Mouse (Mus musculus) cerebellum, adult (tissue): ENCODE data around the gene Ahsa1.
"Not testable (repeated sequence)": the region's sequence is repeated elsewhere in the genome, so short reads cannot be mapped to it uniquely, and the experiment has no call there.

Experiments
- ATAC-seq: cut with Nextera tagmentation; 2 replicates; pipeline ENCODE4 v1.9.2; 2017; ENCODE audit warnings: mild to moderate bottlenecking, moderate library complexity, mixed read lengths; ENCODE audit not compliant: insufficient number of reproducible peaks, low FRiP score, low TSS enrichment

Gene Ahsa1

DNA sequence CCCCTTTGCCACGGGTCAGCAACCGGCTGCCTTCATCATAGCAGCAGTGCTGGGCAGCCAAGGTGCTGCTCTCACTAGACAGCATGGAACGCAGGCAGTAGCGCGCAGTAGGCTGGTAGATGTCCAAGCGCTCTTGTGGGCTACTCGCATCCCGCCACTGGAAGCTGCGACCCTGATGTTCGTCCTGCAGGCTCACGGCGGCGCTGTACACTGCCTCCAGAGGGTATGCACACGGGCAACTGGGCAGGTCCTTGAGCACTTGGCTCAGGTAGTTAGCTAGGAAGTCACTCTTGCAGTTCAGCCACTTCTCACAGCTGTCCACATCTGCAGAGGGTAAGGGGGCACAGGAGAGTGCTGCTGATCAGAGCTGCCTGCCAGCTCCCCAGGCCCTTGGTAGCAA lies 13.6 kb downstream of the Ahsa1 start:
- no peak for ATAC-seq

DNA sequence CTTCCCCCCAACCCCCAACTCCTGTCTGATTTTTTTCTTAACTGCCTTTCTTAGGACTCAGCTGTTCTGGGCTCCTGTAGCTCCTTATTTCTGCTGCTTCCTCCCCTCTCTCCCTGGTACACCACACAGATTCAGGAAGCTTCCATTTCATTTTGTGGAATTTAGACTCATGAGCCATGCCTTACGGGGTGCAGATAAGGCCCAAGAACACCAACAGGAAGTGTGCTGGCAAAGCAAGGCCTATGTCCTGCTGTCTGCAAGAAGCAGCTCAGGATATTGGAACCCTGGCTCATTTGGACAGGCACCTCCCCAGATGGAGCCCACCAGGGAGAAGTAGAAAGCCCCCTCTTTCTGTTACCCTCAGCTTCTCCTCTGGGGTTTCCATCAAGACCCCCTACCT lies 15.5 kb downstream of the Ahsa1 start:
- ATAC-seq = no peak

- no peak for ATAC-seq
Observed at GRCm38 (mm10) chr12:87282743-87283142, 16.5 kb downstream of the Ahsa1 start.

DNA sequence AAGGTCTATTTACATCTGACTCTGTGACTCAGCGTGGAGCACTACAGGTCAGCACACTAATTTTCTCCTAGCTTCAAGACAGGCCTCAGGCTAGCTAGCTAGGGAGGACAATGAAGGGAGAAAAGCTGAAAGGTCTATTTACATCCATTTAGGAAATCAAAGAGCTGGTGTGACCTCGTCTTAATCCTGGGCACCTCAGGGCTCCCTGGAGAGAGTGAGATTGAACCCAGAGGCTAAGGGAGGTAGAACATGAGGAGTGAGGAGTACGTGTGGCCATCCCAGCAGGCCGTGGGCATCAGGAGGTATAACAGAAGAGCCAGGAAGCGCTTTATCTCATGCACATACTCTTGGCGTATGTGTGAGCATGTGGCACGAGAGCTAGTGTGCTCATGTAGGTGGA lies 17.4 kb downstream of the Ahsa1 start:
- ATAC-seq = no peak

DNA sequence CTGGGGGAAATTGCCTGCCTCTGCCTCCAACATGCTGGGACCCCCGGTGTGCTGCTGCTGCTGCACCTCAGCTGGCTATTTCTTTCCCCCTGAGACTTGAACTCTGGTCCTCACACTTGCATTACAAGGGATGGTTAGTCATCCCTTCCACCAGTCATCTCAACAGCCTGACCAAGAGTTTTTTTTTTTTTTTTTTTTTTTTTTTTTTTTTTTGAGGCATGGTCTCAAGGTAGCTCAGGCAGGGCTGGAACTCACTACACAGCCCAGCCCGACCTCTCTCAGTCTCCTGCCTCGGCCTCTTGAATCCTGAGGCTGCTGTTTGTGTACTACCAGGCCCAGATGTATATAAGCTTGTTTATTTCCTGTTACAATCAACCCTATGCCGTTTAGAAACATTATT lies 18.0 kb downstream of the Ahsa1 start:
- ATAC-seq = no peak

DNA sequence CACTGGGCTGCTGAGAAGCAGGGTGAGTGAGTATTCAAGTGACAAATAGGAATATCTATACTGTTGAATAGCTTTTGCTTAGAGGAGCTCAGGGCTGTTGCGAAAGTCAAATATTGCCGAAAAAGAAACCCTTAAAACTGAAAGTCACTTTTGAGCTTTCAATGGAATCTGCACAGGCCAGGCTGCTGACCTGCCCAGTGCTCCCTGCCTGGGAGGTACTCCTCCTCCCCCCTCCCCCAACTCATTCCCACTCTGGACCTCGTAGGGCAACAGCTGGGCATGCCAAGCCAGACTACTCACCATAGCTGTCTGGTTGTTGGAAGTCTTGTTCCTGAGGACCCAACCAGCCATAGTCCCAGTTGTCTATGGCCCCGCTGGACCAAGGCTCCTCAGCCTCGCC lies 18.4 kb downstream of the Ahsa1 start:
- no peak for ATAC-seq

DNA sequence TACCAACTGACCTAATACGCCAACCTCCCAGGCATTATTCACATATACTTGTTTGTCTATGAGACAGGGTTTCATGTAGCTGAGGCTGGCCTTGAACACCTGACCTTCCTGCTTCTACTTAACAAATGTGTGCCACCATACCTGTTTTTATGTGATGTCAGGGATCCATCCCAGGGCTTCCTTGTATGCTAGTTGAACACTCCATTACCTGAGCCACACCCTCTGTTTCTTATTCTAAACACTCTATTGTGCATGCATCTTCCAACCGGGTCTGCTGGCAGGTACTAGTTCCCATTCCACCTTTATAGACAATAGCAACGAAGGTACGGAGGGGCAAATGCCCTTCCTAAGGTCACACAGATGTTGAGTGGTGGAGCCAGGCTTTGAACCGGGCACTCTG lies 22.8 kb downstream of the Ahsa1 start:
- no peak for ATAC-seq

GRCm38 (mm10) chr12:87293934-87294333 lies 27.7 kb downstream of the Ahsa1 start:
- no peak for ATAC-seq

DNA sequence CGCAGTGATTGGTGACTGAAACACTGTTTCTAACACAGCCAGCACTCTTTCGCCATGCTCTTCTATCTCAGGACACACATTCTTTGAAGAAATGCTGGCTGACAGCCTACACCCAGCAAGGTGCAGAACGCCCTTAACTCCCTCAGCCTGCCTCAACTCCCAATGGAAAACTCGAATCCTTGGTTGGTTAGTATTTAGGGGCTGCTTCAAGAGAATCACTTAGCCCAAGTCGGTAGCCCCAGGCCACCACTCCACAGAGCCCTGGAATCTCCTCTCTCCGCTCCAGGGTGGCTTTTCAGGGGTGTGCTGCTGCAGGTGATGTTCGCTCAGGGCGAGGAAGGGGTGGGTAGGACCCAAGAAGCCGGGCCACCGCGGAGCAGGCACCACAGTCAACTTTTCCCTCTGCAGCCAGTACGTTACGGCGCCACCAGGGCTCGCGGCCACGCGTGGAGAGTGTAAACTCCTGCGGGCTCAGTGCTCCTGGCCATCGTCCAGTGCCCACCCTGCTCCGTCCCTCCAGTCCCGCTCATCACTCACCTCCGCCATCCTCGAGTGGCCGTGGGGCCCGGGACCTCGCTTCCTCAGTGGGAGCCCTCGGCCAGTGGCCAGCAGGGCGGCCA lies 32.9 kb downstream of the Ahsa1 start:
- no peak for ATAC-seq

GRCm38 (mm10) chr12:87299657-87300440 lies 33.6 kb downstream of the Ahsa1 start, which contains the start of gene Ism2:
Gene Ism2 (minus strand): TSS chr12:87299705.
- 0 out of 2 replicates have a peak, but pooled peaks have one; percentile 49 for ATAC-seq

- no peak for ATAC-seq
Observed at GRCm38 (mm10) chr12:87300441-87300690, 34.1 kb downstream of the Ahsa1 start.

DNA sequence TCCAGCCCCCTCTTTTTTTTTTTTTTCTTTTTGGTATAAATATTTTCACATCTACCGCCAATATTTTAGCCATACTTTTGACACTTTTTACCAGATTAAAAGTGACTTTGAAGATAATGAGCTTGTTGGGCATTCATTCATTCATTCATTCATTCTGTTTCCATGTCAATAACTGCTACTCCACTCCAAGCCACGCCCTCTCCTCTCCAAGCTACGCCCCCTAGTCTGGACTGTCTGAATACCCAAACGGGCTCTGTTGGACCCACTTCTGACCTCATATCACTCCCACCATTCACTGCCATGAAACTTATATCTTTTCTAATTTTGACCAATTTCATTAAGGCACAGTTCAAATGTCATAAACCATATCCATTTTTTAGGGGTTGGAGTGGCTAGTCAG lies 34.9 kb downstream of the Ahsa1 start:
- no peak for ATAC-seq

GRCm38 (mm10) chr12:87305767-87306583 lies 39.7 kb downstream of the Ahsa1 start:
- ATAC-seq = peak; percentile 49; the same call in 1 of the 2 replicates

- ATAC-seq = not testable (repeated sequence)
Observed at GRCm38 (mm10) chr12:87306584-87306844, 40.2 kb downstream of the Ahsa1 start.

DNA sequence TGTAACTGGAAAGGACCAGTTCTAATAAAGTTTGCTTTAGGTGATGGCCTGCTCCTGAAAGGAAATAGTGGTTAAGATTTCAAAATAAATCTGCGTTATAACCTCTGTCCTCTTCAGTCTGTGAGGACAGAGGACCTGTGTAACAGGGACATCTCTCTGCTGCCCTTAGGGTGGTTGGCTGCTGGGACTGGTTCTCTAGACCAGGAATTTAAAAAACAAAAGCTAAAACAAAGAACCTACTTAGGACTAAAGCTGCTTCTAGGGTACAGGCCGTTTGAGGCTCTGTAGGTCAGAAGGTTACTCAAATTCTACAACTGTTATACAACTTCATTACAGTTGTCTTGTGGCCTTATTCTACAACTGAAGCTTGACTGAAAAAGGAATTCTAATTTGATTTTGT lies 46.8 kb downstream of the Ahsa1 start:
- no peak for ATAC-seq

GRCm38 (mm10) chr12:87317951-87318350 lies 51.7 kb downstream of the Ahsa1 start:
- ATAC-seq = no peak

GRCm38 (mm10) chr12:87319229-87319628 lies 53.0 kb downstream of the Ahsa1 start:
- ATAC-seq = no peak
